Mouse (Mus musculus) liver, adult 2 months (tissue): ENCODE results near the gene Tmem52b. TPM values are rescaled to one million over a fixed set of nuclear protein-coding genes. Genes with fewer than 3 reads are reported as not detected.

Experiments used
- DNase-seq: peaks from one replicate; pipeline ENCODE4 v3.0.0-alpha.2; 2011; ENCODE audit warnings: low read depth, low spot score; ENCODE audit errors: extremely low read depth
- H3K27ac ChIP-seq: fragments of 200-500 bp; replicated peaks from 2 replicates; pipeline ENCODE4 v1.5.1; 2012; ENCODE audit warnings: low read depth, mild to moderate bottlenecking, control low read depth, inconsistent platforms, low read length; ENCODE audit not compliant: insufficient read depth
- H3K27me3 ChIP-seq: fragments of 200-500 bp; 2 replicates; pipeline ENCODE4 v1.6.1; 2012; ENCODE audit warnings: mild to moderate bottlenecking, moderate library complexity, low read length, inconsistent platforms; ENCODE audit not compliant: control insufficient read depth, insufficient read depth
- H3K36me3 ChIP-seq: fragments of 200-500 bp; 2 replicates; pipeline ENCODE4 v1.6.1; 2012; ENCODE audit warnings: low read length, inconsistent platforms; ENCODE audit not compliant: control insufficient read depth, insufficient read depth
- H3K4me1 ChIP-seq: fragments of 200-500 bp; 2 replicates; pipeline ENCODE4 v1.6.1; 2011; ENCODE audit warnings: low read length; ENCODE audit not compliant: control insufficient read depth, insufficient read depth
- H3K4me3 ChIP-seq: fragments of 200-500 bp; 2 replicates; pipeline ENCODE4 v1.5.1; 2011; ENCODE audit warnings: low read depth, mild to moderate bottlenecking, control low read depth, low read length, moderate library complexity; ENCODE audit not compliant: insufficient read depth
- H3K79me2 ChIP-seq: fragments of 200-500 bp; 2 replicates; pipeline ENCODE4 v1.6.1; 2012; ENCODE audit warnings: inconsistent platforms, mild to moderate bottlenecking, low read length, moderate library complexity; ENCODE audit not compliant: control insufficient read depth, insufficient read depth
- H3K9ac ChIP-seq: fragments of 200-500 bp; 2 replicates; pipeline ENCODE4 v1.6.1; 2012; ENCODE audit warnings: low read depth, mild to moderate bottlenecking, control low read depth, inconsistent platforms, low read length
- CTCF ChIP-seq: fragments of 200-500 bp; IDR thresholded peaks from 2 replicates; pipeline ENCODE4 v1.5.1; 2011; ENCODE audit warnings: low read depth, low read length, control low read depth
- POLR2A ChIP-seq: fragments of 200-500 bp; IDR thresholded peaks from 2 replicates; pipeline ENCODE4 v1.6.1; 2011; ENCODE audit warnings: low read length, control low read depth; ENCODE audit not compliant: insufficient read depth; ENCODE audit errors: extremely low read depth
- WGBS: fragments of 180-500 bp; shearing (Covaris S2); methylation state at CpG from one replicate; pipeline ENCODE4 v1.1.7; 2018; 5-methylcytosine and 5-hydroxymethylcytosine counted together
- polyA plus RNA-seq: library from polyadenylated mRNA; depleted of rRNA; stranded (reverse); fragments of >200 nt; gene quantifications from 2 replicates; pipeline ENCODE4 v1.2.3, GENCODE M21; 2012
- total RNA-seq: library from RNA; depleted of rRNA; stranded (reverse); fragments of >200 nt; gene quantifications from 2 replicates; pipeline ENCODE4 v1.2.3, GENCODE M21; 2014

Gene Tmem52b
- total and polyA plus RNA-seq, 2 experiments = not detected

- Histone ChIP-seq H3K27ac (no peak overlapping the region), H3K79me2 (no peaks in the 10 kb centered on the region), H3K9ac (no peak overlapping the region), H3K4me3 (no peak overlapping the region), H3K36me3 (no peaks in the 10 kb centered on the region), H3K27me3 (no peaks in the 10 kb centered on the region), H3K4me1 (no peaks in the 10 kb centered on the region)
- peak; percentile 56 for DNase-seq
- TF ChIP-seq CTCF (peak; percentile 46; the same call in 1 of the 2 replicates), POLR2A (no peak)
- WGBS = 50% methylated on average over 2 of the region's 2 CpGs
Measured at GRCm38 (mm10) chr6:129517752-129518408, 5.5 kb downstream of the Tmem52b start.

DNA sequence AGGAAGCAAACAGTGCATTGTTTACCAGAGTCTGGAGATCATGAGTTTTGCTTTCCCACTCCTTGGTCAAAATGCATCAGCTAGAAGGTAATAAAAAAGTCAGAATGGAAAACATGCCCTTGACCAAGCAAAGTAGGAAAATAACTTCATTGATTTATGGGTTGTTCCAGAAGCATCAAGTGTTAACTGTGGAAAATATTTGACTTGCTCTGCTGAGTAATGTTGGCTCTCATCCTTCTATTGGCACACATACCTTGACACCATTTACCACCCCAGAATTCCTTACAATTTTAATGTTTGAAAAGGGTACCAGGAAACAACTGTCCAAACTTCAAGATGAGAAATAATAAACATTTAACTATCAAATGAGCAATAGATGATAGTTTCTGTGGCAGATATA, 13.7 kb downstream of the Tmem52b start:
- TF ChIP-seq CTCF (no peak), POLR2A (no peak)
- Histone ChIP-seq H3K79me2 (no peaks in the 10 kb centered on the region), H3K9ac (no peak overlapping the region), H3K4me1 (peaks cover 25% of the 10 kb centered on the region), H3K36me3 (no peaks in the 10 kb centered on the region), H3K27me3 (no peaks in the 10 kb centered on the region), H3K4me3 (no peak overlapping the region), H3K27ac (0 out of 2 replicates have a peak overlapping the region, but pooled peaks have one; percentile 55)
- peak; percentile 92 for DNase-seq

DNA sequence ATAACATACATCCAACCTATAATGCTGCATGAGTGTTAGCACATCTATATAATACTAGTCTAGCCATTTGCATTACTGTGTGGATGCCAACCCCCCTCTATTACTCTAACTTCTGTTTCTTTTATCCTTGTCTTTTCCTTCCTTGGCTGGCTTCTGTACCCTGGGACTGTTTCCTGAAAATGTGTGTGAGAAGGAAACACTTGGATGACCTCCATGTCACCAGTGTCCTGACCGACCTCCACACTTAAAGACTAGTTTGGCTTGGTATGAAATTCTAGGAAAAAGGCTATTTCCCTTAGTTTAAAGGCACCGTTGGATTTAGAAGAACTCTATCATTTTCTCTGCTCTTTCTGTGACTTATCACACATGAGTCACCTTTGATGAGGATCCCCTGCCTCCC, 15.1 kb downstream of the Tmem52b start:
- H3K4me3 ChIP-seq = no peak overlapping the region
- no peaks in the 10 kb centered on the region for H3K36me3 ChIP-seq
- no peak overlapping the region for H3K9ac ChIP-seq
- DNase-seq = peak; percentile 52
- H3K27ac ChIP-seq = no peak overlapping the region
- WGBS = 5% methylated on average over 2 of the region's 2 CpGs
- H3K79me2 ChIP-seq = no peaks in the 10 kb centered on the region
- H3K27me3 ChIP-seq = no peaks in the 10 kb centered on the region
- H3K4me1 ChIP-seq = peaks cover 29% of the 10 kb centered on the region
- no peak for TF ChIP-seq POLR2A
- no peak for TF ChIP-seq CTCF

GRCm38 (mm10) chr6:129529605-129530004, 17.2 kb downstream of the Tmem52b start:
- Histone ChIP-seq H3K27ac (peak overlapping the region; percentile 60), H3K4me3 (no peak overlapping the region), H3K4me1 (peaks cover 30% of the 10 kb centered on the region), H3K79me2 (peaks cover 13% of the 10 kb centered on the region), H3K27me3 (no peaks in the 10 kb centered on the region), H3K36me3 (peaks cover 1% of the 10 kb centered on the region; the same call in 1 of the 2 replicates), H3K9ac (no peak overlapping the region)
- WGBS = 20% methylated on average over 1 of the region's 1 CpGs
- TF ChIP-seq CTCF = no peak
- TF ChIP-seq POLR2A = no peak
- DNase-seq = peak; percentile 92

DNA sequence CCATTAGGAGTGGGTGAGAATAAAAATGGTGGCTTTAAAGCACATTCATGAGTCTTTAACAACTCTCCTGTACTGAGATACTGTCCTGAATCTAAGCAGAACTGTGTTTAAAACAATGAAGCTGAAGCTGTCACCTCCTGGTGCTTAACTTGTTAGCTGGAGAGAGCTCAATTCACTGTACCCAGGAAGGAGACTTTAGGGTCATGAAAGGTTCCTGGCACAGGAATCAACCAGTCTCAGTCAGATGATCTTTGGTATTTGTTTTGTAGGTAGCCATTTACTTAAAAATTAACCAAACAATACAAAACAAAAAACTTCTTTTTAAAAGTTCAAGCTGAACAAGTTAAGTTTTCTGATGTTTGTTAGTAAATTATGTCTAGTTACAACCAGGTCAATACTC, 17.9 kb downstream of the Tmem52b start:
- Histone ChIP-seq H3K4me1 (peaks cover 35% of the 10 kb centered on the region), H3K79me2 (peaks cover 20% of the 10 kb centered on the region), H3K4me3 (no peak overlapping the region), H3K36me3 (peaks cover 5% of the 10 kb centered on the region), H3K9ac (no peak overlapping the region), H3K27me3 (no peaks in the 10 kb centered on the region), H3K27ac (no peak overlapping the region; the same call in 1 of the 2 replicates)
- TF ChIP-seq CTCF (no peak), POLR2A (no peak)
- DNase-seq = peak; percentile 98

DNA sequence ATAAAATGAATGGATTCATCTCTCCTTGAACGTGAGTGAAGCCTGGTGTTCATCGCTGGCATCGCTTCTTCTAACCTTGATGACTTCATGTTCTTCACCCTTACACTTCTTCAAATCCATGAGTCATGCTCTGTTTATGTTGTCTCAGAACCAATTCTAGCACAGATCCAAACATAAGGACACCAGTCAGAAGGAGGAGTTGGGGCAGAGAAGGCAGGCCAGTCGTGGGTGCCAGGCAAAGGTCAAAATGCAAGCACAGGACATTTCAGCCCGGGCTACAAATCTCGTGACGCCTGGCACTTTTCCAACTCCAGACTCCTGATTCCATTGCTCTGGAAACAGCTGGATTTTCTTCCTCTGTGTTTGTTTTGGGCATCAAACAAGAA, 20.2 kb downstream of the Tmem52b start:
- WGBS = 5% methylated on average over 7 of the region's 7 CpGs
- H3K36me3 ChIP-seq = peaks cover 19% of the 10 kb centered on the region

More for the DNA sequence above, 20.2 kb downstream of the Tmem52b start:
- Histone ChIP-seq H3K79me2 (peaks cover 33% of the 10 kb centered on the region), H3K4me3 (no peak overlapping the region; the same call in 1 of the 2 replicates), H3K27ac (peak overlapping the region; percentile 94), H3K9ac (no peak overlapping the region; the same call in 1 of the 2 replicates), H3K27me3 (no peaks in the 10 kb centered on the region), H3K4me1 (peaks cover 43% of the 10 kb centered on the region)
- DNase-seq = peak; percentile 97
- TF ChIP-seq CTCF = no peak
